Comparison of ENCODE assay signal across 17 mouse cellular contexts in genomic region chr15:63614191-63614590, GRCm38 (mm10).
DNase-seq lines count a peak whose midpoint lies in the region; TF ChIP-seq lines count a peak whose summit lies in the region.
"Had no signal": no experiment of that assay in that cellular context is flagged by ENCODE, and none has a peak within 500 bp of the region (broad histone marks: within the 10 kb centered on the region; RNA-seq: fewer than 3 reads in every experiment).

No protein-coding gene starts in this region.

- TF ChIP-seq CTCF in embryonic fibroblast, embryonic 13.5 days (IDR thresholded peaks at IDR 0.05; ENCODE audit: borderline replicate concordance, insufficient read depth, low read length), result no peak

- H3K27ac ChIP-seq in embryonic fibroblast, embryonic 13.5 days (ENCODE audit: insufficient read depth, low read length), result peak overlapping the region; percentile 61; the same call in 1 of the 2 replicates
- H3K27ac ChIP-seq: gastrocnemius, adult 2 months; hindbrain, embryonic 12.5 days; hindbrain, embryonic 15.5 days had no signal

- no peak for TF ChIP-seq POLR2A in embryonic fibroblast, embryonic 13.5 days (IDR thresholded peaks at IDR 0.05; ENCODE audit: low read depth, low read length)

- H3K4me1 ChIP-seq in embryonic fibroblast, embryonic 13.5 days (ENCODE audit: control insufficient read depth, insufficient read depth, low read length), result no peaks in the 10 kb centered on the region; the same call in 1 of the 2 replicates
- H3K4me1 ChIP-seq: hindbrain, embryonic 12.5 days; hindbrain, embryonic 15.5 days had no signal

- DNase-seq in 3T3-L1 (ENCODE audit: low read depth, low spot score) (peak; percentile 37), NIH3T3 (ENCODE audit: low read depth) (peak; percentile 10)
- no peak for DNase-seq in gastrocnemius, postnatal 36 days
- no peak for DNase-seq in right cerebral cortex, postnatal 10 days (ENCODE audit: low spot score in 2 of 2)
- DNase-seq in ovary, postnatal 36 days (ENCODE audit: low spot score), result no peak
- DNase-seq: adrenal gland, adult 2 months; adrenal gland, postnatal 14 days; cerebellum, adult 11-12 months; cerebellum, adult 8-10 months; cerebellum, postnatal 10 days; forebrain, postnatal 0 days; gastrocnemius, adult 2 months; gastrocnemius, postnatal 25 days; heart, adult 11 months had no signal

- intact Hi-C loops in gastrocnemius, postnatal 36 days (cut with DNase I), result no loop called here

- no peak overlapping the region for H3K4me3 ChIP-seq in embryonic fibroblast, embryonic 13.5 days (ENCODE audit: insufficient read depth, low read length)
- H3K4me3 ChIP-seq: gastrocnemius, adult 2 months; hindbrain, embryonic 12.5 days; hindbrain, embryonic 15.5 days had no signal

Comparison
In these comparisons a context has a peak if more than half of its experiments do, and no peak if none do; other contexts are left out.
1. DNase-seq: peak in 3T3-L1 (single experiment) and NIH3T3 (single experiment); none in gastrocnemius, postnatal 36 days (0 of 2), right cerebral cortex, postnatal 10 days (0 of 2) and ovary, postnatal 36 days (single experiment).